Mouse (Mus musculus): ENCODE results near the gene Dpt. TPM values are rescaled to one million over a fixed set of nuclear protein-coding genes. Genes with fewer than 3 reads are reported as not detected.

Dpt gene
- polyA plus RNA-seq (2015; fragmentation: Nextera tagmentation; extraction: Ambion mirVana) = 4.8 and 6.5 TPM in 2 replicates

DNA sequence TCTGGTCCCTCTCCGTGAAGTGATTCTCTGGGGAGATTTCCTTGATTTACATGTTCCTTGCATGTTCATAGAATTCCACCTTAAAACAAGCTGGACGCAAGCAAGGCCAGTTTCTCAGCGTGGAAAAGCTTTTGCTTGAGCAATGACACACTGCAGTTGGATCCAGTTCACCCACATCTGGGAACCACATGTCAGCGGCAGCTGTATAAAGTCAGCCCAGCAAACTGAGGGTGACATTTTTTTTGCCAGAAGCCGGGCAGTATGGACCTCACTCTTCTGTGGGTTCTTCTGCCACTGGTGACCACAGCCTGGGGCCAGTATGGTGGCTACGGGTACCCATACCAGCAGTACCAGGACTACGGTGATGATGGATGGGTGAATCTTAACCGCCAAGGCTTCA, at the start of gene Dpt:
Dpt (plus strand) TSS at position 174 of the 400 bp plus-strand sequence.

Other genes starting within 250 kb of the Dpt start
- not detected in 2 replicates for gene Xcl1, start 138.9 kb downstream of the Dpt start, polyA plus RNA-seq (2015; fragmentation: Nextera tagmentation; extraction: Ambion mirVana)

Measured in neural tube, postnatal 0 days (tissue).